Mouse (Mus musculus): ENCODE results near the gene Skap2.

GRCm38 (mm10) chr6:52020276-52020675 is 7.9 kb upstream of the Skap2 start:
- TF ChIP-seq CTCF (IDR thresholded peaks at IDR 0.05; ENCODE audit: borderline replicate concordance, insufficient read depth, low read length) (no peak), POLR2A (IDR thresholded peaks at IDR 0.05; ENCODE audit: low read depth, low read length) (no peak)

Measured in embryonic fibroblast, embryonic 13.5 days (primary cell).